Mouse (Mus musculus): ENCODE measurements around the gene Gpd2.

Gpd2 gene

GRCm38 (mm10) chr2:57237475-57237919 is at the start of gene Gpd2:
Gpd2 (plus strand) TSS chr2:57237635.
- no peak for DNase-seq (ENCODE audit: low spot score)

GRCm38 (mm10) chr2:57188237-57188636 is 49.2 kb upstream of the Gpd2 start:
- no peak for DNase-seq (ENCODE audit: low spot score)

- no peak for DNase-seq (ENCODE audit: low spot score)
These were observed 46.6 kb upstream of the Gpd2 start for GRCm38 (mm10) chr2:57190884-57191283.

- DNase-seq (ENCODE audit: low spot score) = no peak
These were observed 38.4 kb upstream of the Gpd2 start for GRCm38 (mm10) chr2:57199046-57199445.

GRCm38 (mm10) chr2:57208472-57209083 is 28.9 kb upstream of the Gpd2 start:
- DNase-seq (ENCODE audit: low spot score) = no peak

- no peak for DNase-seq (ENCODE audit: low spot score)
These were observed 26.1 kb upstream of the Gpd2 start for GRCm38 (mm10) chr2:57211049-57212001.

- no peak for DNase-seq (ENCODE audit: low spot score)
These were observed 24.1 kb upstream of the Gpd2 start for GRCm38 (mm10) chr2:57213364-57213763.

- DNase-seq (ENCODE audit: low spot score) = no peak
These were observed 14.0 kb upstream of the Gpd2 start for GRCm38 (mm10) chr2:57223288-57224026.

- no peak for DNase-seq (ENCODE audit: low spot score)
These were observed 12.2 kb upstream of the Gpd2 start for GRCm38 (mm10) chr2:57225236-57225635.

GRCm38 (mm10) chr2:57227425-57227824 is 10.0 kb upstream of the Gpd2 start:
- no peak for DNase-seq (ENCODE audit: low spot score)

GRCm38 (mm10) chr2:57229647-57230240 is 7.7 kb upstream of the Gpd2 start:
- DNase-seq (ENCODE audit: low spot score) = no peak

- DNase-seq (ENCODE audit: low spot score) = no peak
These were observed 6.0 kb upstream of the Gpd2 start for GRCm38 (mm10) chr2:57231432-57231831.

- DNase-seq (ENCODE audit: low spot score) = no peak
These were observed 5.1 kb upstream of the Gpd2 start for GRCm38 (mm10) chr2:57232328-57232727.

GRCm38 (mm10) chr2:57236246-57236645 is 1.2 kb upstream of the Gpd2 start:
- no peak for DNase-seq (ENCODE audit: low spot score)

GRCm38 (mm10) chr2:57237026-57237425 is 409 bp upstream of the Gpd2 start:
- no peak for DNase-seq (ENCODE audit: low spot score)

GRCm38 (mm10) chr2:57237920-57238613 is 632 bp downstream of the Gpd2 start:
- DNase-seq (ENCODE audit: low spot score) = peak; percentile 83

- peak; percentile 50 for DNase-seq (ENCODE audit: low spot score)
These were observed 1.3 kb downstream of the Gpd2 start for GRCm38 (mm10) chr2:57238614-57239165.

GRCm38 (mm10) chr2:57239356-57239755 is 1.9 kb downstream of the Gpd2 start:
- DNase-seq (ENCODE audit: low spot score) = no peak

GRCm38 (mm10) chr2:57243987-57244386 is 6.6 kb downstream of the Gpd2 start:
- DNase-seq (ENCODE audit: low spot score) = no peak

- no peak for DNase-seq (ENCODE audit: low spot score)
These were observed 8.4 kb downstream of the Gpd2 start for GRCm38 (mm10) chr2:57245721-57246328.

- no peak for DNase-seq (ENCODE audit: low spot score)
These were observed 12.7 kb downstream of the Gpd2 start for GRCm38 (mm10) chr2:57250113-57250512.

Data from embryo, embryonic 10.5 days (tissue).